Mouse (Mus musculus) stomach, embryonic 16.5 days (tissue): ENCODE data around the gene Slc12a9. TPM values are rescaled to one million over a fixed set of nuclear protein-coding genes. Genes with fewer than 3 reads are reported as not detected.
A peak's percentile ranks its signal among the peaks of the same experiment; 100 is the strongest.

Experiments used
- ATAC-seq: fragments of 200-750 bp; cut with Nextera tagmentation; 2 replicates; pipeline ENCODE4 v1.8.0; 2017; ENCODE audit warnings: moderate number of reproducible peaks, moderate TSS enrichment; ENCODE audit not compliant: insufficient read depth, low FRiP score
- H3K27ac ChIP-seq: fragments of 300-500 bp; sonication (generic); 2 replicates; pipeline ENCODE4 v1.5.1; 2014; ENCODE audit warnings: low read length
- H3K27me3 ChIP-seq: fragments of 300-500 bp; sonication (generic); 2 replicates; pipeline ENCODE4 v1.6.1; 2014; ENCODE audit warnings: low read length, control low read depth, mixed read lengths; ENCODE audit not compliant: control insufficient read depth, insufficient read depth
- H3K36me3 ChIP-seq: fragments of 300-500 bp; sonication (generic); 2 replicates; pipeline ENCODE4 v1.6.1; 2014; ENCODE audit warnings: low read length; ENCODE audit not compliant: control insufficient read depth, insufficient read depth
- H3K4me1 ChIP-seq: fragments of 300-500 bp; sonication (generic); 2 replicates; pipeline ENCODE4 v1.6.1; 2014; ENCODE audit warnings: low read length, control low read depth, mixed read lengths; ENCODE audit not compliant: control insufficient read depth, insufficient read depth
- H3K4me2 ChIP-seq: fragments of 300-500 bp; sonication (generic); 2 replicates; pipeline ENCODE4 v1.6.1; 2014; ENCODE audit warnings: low read depth, low read length, mixed read lengths
- H3K4me3 ChIP-seq: fragments of 300-500 bp; sonication (generic); replicated peaks from 2 replicates; pipeline ENCODE4 v1.5.1; 2014; ENCODE audit warnings: mild to moderate bottlenecking, low read length
- H3K9ac ChIP-seq: fragments of 300-500 bp; sonication (generic); 2 replicates; pipeline ENCODE4 v1.6.1; 2014; ENCODE audit warnings: low read length
- H3K9me3 ChIP-seq: fragments of 300-500 bp; sonication (generic); replicated peaks from 2 replicates; pipeline ENCODE4 v1.6.1; 2016; ENCODE audit warnings: low read length, control low read depth; ENCODE audit not compliant: control insufficient read depth
- WGBS: fragments of 180-500 bp; shearing (Covaris S2); extraction: QIAGEN DNeasy Blood & Tissue Kit; methylation state at CpG from one replicate; pipeline ENCODE4 v1.1.7; 2014; 5-methylcytosine and 5-hydroxymethylcytosine counted together
- polyA plus RNA-seq: library from polyadenylated mRNA; unstranded; fragments of >200 nt; fragmentation: Nextera tagmentation; extraction: Ambion mirVana; gene quantifications from 2 replicates; pipeline ENCODE4 v1.2.1, GENCODE M21; 2015

The Slc12a9 gene
- polyA plus RNA-seq, 1 experiment from 2014 or later, result 13.7 TPM

GRCm38 (mm10) chr5:137342407-137343012 lies 9.1 kb upstream of the Slc12a9 start:
- Histone ChIP-seq H3K9me3 (no peaks in the 10 kb centered on the region), H3K27me3 (no peaks in the 10 kb centered on the region), H3K4me1 (peaks cover 26% of the 10 kb centered on the region), H3K4me2 (no peak overlapping the region), H3K9ac (no peak overlapping the region), H3K27ac (no peak overlapping the region), H3K36me3 (no peaks in the 10 kb centered on the region), H3K4me3 (no peak overlapping the region)
- WGBS, result 34% methylated on average over 7 of the region's 7 CpGs
- no peak for ATAC-seq

- ATAC-seq, result no peak
- Histone ChIP-seq H3K4me3 (no peak overlapping the region), H3K4me2 (no peak overlapping the region), H3K9me3 (no peaks in the 10 kb centered on the region), H3K27ac (no peak overlapping the region; the same call in 1 of the 2 replicates), H3K27me3 (no peaks in the 10 kb centered on the region), H3K4me1 (peaks cover 19% of the 10 kb centered on the region), H3K9ac (no peak overlapping the region), H3K36me3 (no peaks in the 10 kb centered on the region)
- 71% methylated on average over 6 of the region's 6 CpGs for WGBS
These were observed 6.8 kb upstream of the Slc12a9 start for GRCm38 (mm10) chr5:137340222-137340621.

- Histone ChIP-seq H3K27ac (peak overlapping the region; percentile 90), H3K9ac (peak overlapping the region; percentile 77), H3K4me2 (peak overlapping the region; percentile 79), H3K4me1 (peaks cover 19% of the 10 kb centered on the region), H3K4me3 (peak overlapping the region; percentile 51), H3K27me3 (no peaks in the 10 kb centered on the region), H3K9me3 (no peaks in the 10 kb centered on the region), H3K36me3 (no peaks in the 10 kb centered on the region)
- ATAC-seq, result peak; percentile 32
- 12% methylated on average over 22 of the region's 22 CpGs for WGBS
These were observed 6.0 kb upstream of the Slc12a9 start for GRCm38 (mm10) chr5:137339290-137339979.

- Histone ChIP-seq H3K4me3 (peak overlapping the region; percentile 51), H3K27ac (peak overlapping the region; percentile 90), H3K9me3 (no peaks in the 10 kb centered on the region), H3K27me3 (no peaks in the 10 kb centered on the region), H3K4me1 (peaks cover 19% of the 10 kb centered on the region), H3K36me3 (no peaks in the 10 kb centered on the region), H3K4me2 (peak overlapping the region; percentile 79), H3K9ac (peak overlapping the region; percentile 77)
- ATAC-seq, result peak; percentile 15; the same call in 1 of the 2 replicates
- WGBS, result 2% methylated on average over 11 of the region's 11 CpGs
These were observed 5.4 kb upstream of the Slc12a9 start for GRCm38 (mm10) chr5:137338663-137339289.

- Histone ChIP-seq H3K27ac (peak overlapping the region; percentile 90), H3K27me3 (no peaks in the 10 kb centered on the region), H3K4me3 (peak overlapping the region; percentile 51), H3K4me2 (peak overlapping the region; percentile 79), H3K9me3 (no peaks in the 10 kb centered on the region), H3K4me1 (peaks cover 19% of the 10 kb centered on the region), H3K36me3 (no peaks in the 10 kb centered on the region), H3K9ac (peak overlapping the region; percentile 77)
- ATAC-seq, result peak; percentile 82
- WGBS, result under 1% methylated on average over 19 of the region's 19 CpGs
These were observed 4.9 kb upstream of the Slc12a9 start for GRCm38 (mm10) chr5:137338256-137338655.

DNA sequence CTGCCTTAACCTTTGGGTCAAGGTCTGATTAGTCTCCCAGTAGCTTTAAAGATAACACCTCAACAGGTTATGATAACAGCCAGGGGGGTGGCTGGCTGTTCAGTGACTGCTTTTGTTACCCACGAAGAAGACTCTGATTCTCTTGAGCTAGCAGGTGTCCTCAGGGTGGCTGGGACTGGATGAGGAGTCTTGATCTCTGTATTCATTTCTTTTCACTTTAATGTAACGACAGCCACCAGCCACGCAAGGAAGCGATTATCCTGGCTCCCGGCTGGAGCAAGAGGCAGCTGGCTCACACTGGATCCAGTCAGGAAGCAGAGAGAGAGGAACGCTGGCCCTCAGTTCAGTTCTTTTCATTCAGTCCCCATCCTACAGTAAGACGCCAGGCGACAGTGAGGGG lies 3.8 kb upstream of the Slc12a9 start:
- Histone ChIP-seq H3K4me1 (peaks cover 19% of the 10 kb centered on the region), H3K27ac (peak overlapping the region; percentile 15; the same call in 1 of the 2 replicates), H3K9ac (no peak overlapping the region), H3K36me3 (no peaks in the 10 kb centered on the region), H3K4me3 (no peak overlapping the region), H3K9me3 (no peaks in the 10 kb centered on the region), H3K27me3 (no peaks in the 10 kb centered on the region), H3K4me2 (no peak overlapping the region)
- ATAC-seq, result no peak
- WGBS, result 45% methylated on average over 8 of the region's 8 CpGs

DNA sequence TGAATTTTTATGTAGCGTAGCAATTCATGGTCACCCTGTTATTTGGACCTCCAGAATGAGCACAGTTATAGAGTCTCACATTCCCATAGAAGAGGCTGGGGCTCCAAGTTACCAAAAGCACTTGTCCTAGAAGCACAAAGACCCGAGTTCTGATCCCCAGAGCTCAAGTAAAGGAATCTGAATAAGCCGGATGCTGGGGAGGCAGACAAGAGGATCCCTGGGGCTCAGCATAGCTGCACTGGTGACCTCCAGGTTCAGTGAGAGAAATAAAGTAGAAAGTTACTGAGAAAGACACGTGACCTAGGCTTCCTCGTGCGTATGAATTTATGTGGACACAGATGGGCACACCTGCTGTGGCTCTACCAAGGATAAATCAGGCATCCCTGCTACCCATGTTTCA lies 1.7 kb upstream of the Slc12a9 start:
- Histone ChIP-seq H3K4me1 (peaks cover 19% of the 10 kb centered on the region), H3K27ac (no peak overlapping the region), H3K27me3 (no peaks in the 10 kb centered on the region), H3K9me3 (no peaks in the 10 kb centered on the region), H3K36me3 (no peaks in the 10 kb centered on the region), H3K4me2 (no peak overlapping the region), H3K9ac (no peak overlapping the region), H3K4me3 (no peak overlapping the region)
- 69% methylated on average over 6 of the region's 6 CpGs for WGBS
- ATAC-seq, result no peak

- Histone ChIP-seq H3K9ac (no peak overlapping the region), H3K4me2 (peak overlapping the region; percentile 92), H3K9me3 (no peaks in the 10 kb centered on the region), H3K4me3 (peak overlapping the region; percentile 74), H3K36me3 (no peaks in the 10 kb centered on the region), H3K27me3 (no peaks in the 10 kb centered on the region), H3K27ac (0 out of 2 replicates have a peak overlapping the region, but pooled peaks have one; percentile 3), H3K4me1 (peaks cover 12% of the 10 kb centered on the region)
- ATAC-seq, result no peak
- 41% methylated on average over 10 of the region's 10 CpGs for WGBS
These were observed 920 bp upstream of the Slc12a9 start for GRCm38 (mm10) chr5:137334317-137334716.
